Mouse (Mus musculus): ENCODE data around the gene Zmym3.
A peak's percentile ranks its signal among the peaks of the same experiment; 100 is the strongest.

Zmym3 gene

GRCm38 (mm10) chrX:101420700-101421095, at the start of gene Zmym3:
Gene Zmym3, minus strand, starts transcription at chrX:101420849.
- DNase-seq (ENCODE audit: low spot score in 2 of 2): no peak

DNA sequence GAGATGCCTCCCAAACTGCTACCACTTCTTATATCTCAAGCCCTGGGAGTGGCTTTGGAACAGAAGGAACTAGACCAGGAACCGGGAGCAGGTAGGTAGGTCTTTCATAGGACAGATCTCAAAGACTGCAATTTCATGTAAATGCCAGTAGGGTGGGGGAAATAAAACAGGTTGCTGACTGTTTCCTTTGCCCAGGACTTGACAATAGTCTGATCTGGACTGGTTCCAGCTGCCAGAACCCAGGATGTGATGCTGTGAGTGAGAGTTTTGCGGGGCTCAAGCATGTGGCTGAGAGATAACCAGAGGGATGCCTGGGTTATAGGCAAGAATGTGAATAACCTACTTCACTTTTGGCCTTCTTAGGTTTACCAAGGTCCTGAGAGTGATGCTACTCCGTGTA, 30.9 kb upstream of the Zmym3 start:
- DNase-seq (ENCODE audit: low spot score in 2 of 2): no peak

DNA sequence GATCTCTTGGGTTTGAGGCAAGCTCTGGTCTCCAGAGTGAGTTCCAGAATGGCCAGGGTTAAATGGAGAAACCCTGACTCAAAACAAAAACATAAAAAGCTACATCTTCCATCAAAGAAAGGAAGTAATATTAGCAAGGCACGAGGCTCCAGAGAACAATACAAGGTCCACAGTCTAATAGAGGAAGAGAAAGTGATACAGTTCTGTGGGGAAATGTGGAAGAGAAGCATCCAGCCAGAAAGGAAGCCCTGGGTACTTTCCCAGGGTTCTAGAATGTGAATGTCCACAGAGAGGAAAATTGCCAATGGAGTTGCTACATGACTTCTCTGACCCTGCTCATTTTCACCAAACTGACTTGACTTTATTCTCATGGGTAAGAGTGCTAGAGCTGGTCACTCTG, 30.5 kb upstream of the Zmym3 start:
- DNase-seq (ENCODE audit: low spot score in 2 of 2): no peak

DNA sequence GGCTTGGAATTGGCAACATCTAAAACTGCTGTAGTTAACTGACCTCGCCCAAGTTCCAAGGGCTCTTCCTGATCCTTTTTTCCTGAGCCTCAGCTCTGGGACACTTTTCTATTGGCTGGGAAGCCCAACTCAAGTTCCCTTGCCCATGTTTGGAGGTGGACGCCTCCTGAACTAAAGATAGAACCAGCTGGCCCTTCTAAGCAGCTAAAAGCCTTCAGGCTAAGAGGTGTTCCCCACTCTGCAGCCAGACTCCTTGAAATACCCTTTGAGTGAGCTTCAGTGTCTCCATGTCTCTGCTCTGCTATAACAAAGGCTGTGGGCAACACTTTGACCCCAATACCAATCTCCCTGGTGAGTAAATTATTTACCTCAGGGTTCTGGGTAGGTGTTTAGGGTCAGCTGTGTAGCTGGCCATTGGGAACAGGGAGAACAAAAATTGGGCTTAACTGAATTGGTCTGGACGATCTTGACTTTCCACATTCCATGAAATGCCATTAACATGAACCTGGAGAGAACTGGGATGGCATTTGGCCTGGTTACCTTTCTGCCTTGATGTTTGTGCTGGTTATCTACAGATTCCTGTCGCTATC, 28.3 kb upstream of the Zmym3 start, which contains the start of gene Itgb1bp2:
Gene Itgb1bp2, plus strand, starts transcription at position 203 of the 590 bp plus-strand sequence.
- no peak for DNase-seq (ENCODE audit: low spot score in 2 of 2)

DNA sequence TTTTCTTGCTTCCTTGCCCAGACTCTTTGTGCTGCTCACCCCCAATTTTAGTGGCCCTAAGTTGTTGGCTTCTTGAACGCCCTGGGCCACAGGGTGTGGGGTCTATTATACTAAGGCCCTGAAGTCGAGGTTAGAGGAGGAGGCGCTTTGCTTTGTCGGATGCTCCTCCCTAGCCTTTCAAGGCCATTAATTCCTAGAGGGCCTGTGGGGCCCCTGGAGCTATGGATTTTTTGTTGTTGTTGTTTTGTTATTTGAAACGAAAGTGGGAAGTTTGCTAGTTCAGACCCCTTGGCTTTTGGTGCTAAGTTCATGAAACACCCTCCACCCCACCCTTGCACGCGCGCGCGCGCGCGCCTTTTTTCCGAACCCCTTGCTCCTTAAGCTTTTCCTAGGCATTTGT, 9.3 kb upstream of the Zmym3 start:
- no peak for DNase-seq (ENCODE audit: low spot score in 2 of 2)

DNA sequence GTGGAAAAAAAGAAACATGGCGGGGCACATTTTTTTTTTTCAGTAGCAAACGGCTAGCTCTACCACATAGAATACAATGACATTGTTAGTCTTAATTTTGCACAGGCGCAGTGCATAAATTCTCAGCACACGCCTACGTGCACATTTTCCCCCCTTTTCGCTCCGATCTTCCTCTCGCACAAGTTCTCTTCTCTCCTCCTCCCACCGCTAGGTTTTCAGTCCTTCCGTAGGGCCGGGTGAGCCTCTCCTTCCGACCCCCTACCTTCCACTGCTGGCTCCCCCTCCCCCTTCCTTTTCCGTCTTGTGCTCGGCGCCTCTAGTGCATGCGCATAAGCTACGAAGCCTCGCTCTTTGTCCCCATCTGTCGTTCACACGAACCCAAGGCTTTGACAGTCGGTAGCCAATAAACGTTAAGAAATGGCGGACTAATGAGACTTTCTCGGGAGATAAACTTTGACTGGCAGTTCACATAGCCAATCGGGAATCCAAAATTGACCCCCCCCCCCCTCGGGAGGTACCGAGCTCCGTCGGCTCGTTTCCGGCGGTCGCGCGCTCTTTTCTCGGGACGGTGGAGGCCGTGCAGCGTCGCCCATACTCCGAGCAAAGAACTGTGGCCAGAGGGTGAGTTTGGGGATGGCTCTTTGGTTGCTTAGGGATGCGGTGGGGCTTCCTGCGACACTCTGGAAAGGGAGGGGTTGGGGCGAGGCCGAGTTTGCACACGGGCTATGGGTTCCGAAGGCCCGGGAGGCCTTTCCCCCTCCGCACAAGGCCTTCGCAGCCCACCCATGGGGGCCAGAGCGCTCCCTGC, 8.7 kb upstream of the Zmym3 start, which contains the start of gene Nono:
Gene Nono, plus strand, starts transcription at position 177 of the 808 bp plus-strand sequence.
- peak; percentile 79 to 88 for DNase-seq (ENCODE audit: low spot score in 2 of 2)

- DNase-seq (ENCODE audit: low spot score in 2 of 2): no peak
These were observed 8.1 kb upstream of the Zmym3 start for GRCm38 (mm10) chrX:101428785-101429141.

- no peak for DNase-seq (ENCODE audit: low spot score in 2 of 2)
These were observed 7.1 kb upstream of the Zmym3 start for GRCm38 (mm10) chrX:101427774-101428173.

DNA sequence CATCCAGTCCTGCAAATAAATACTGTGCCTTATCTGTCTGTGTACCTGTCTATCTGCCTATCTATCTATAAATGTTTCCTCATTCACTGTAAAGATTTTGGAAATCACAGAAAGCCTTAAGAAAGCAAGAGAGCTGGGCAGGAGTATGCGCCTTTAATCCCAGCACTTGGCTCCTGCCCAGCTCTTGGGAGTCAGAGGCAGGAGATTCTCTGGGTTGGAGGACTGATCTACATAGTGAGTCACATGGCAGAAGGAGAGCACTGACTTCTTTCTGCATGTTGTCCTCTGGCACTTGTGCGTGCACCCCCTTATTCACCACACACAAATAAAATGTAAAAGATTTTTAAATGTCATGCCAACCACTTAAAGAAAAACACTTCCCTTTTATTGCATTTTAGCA, 2.8 kb upstream of the Zmym3 start:
- no peak for DNase-seq (ENCODE audit: low spot score in 2 of 2)

GRCm38 (mm10) chrX:101419725-101420699, 637 bp downstream of the Zmym3 start:
- peak; percentile 83 to 84 for DNase-seq (ENCODE audit: low spot score in 2 of 2)

DNA sequence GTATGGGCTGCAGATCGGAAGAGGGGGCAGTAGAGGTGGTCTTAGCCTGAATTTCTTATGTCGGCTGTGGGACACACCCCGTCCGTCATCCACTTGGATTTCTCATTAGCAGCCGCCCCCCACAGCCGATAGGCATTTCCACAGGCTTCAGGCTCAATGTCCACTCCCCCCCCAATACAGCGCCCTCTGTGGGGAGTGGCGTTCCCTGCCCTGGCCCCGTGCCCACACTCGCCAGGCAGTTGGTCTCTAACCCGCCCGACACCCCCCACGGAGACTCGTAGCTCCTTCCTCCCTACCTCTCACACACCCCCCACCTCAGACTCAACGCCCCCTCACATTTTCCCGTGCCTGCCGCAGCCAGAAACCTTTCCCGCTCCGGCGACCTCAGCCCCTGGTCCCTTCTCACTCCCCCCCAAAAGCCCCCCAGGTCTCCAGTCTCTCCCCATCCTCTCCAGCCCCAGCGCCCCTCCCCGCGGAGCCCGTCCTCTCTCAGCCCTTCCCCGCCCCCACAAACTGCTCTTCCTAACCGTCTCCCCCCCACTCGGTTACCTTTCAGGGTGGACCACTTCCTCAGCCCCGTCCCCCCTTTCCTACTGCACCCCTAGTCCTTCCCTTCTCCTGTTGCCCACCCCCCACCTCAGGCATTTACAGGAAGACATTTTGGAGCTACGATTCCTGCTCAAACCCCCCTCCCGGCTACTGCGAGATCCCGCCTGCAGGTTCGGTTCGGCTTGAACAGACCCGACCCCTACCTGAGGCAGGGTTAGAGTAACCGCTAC, 1.5 kb downstream of the Zmym3 start:
- peak; percentile 53 to 60 for DNase-seq (ENCODE audit: low spot score in 2 of 2)

GRCm38 (mm10) chrX:101396459-101396858, 24.2 kb downstream of the Zmym3 start:
- DNase-seq (ENCODE audit: low spot score in 2 of 2): no peak

GRCm38 (mm10) chrX:101394341-101394740, 26.3 kb downstream of the Zmym3 start:
- DNase-seq (ENCODE audit: low spot score in 2 of 2): no peak

DNA sequence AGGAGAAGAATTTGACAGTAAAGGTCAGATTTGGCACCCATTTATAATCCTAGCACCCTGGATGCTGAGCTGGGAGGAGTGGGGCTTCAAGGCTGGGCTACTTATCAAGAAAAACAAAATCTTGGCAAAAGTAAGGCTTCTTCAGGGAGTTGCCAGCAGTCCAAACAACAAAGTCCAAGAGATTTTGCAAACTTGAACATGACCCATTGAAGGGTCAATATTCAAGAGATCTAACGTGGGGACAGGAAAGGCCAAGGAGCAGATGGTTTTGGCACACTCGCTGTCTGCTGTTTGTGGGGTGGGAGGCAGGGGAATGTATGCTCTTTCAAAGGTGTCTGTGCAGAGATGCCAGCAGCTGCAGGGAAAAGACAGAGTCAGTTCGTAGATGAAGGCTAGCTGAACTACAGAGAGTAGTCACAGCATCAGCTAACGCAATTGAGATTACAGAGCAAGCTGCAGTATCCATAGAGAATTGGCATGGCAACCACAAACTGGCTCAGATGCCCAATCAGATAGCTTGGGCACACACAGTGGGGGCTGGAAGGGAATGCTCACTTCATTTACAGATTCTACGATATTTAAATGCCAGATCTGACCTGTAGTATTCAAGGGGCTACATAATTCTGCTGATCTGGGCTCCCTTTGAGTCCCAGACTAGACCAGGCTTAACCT, 31.6 kb downstream of the Zmym3 start:
- peak in 1 of 2 experiments; percentile 13 for DNase-seq (ENCODE audit: low spot score in 2 of 2)

GRCm38 (mm10) chrX:101386222-101386621, 34.4 kb downstream of the Zmym3 start:
- no peak for DNase-seq (ENCODE audit: low spot score in 2 of 2)

- DNase-seq (ENCODE audit: low spot score in 2 of 2): no peak
These were observed 36.1 kb downstream of the Zmym3 start for GRCm38 (mm10) chrX:101384439-101385137.

- no peak for DNase-seq (ENCODE audit: low spot score in 2 of 2)
These were observed 37.2 kb downstream of the Zmym3 start for GRCm38 (mm10) chrX:101383455-101383854.

GRCm38 (mm10) chrX:101379744-101380143, 40.9 kb downstream of the Zmym3 start:
- no peak for DNase-seq (ENCODE audit: low spot score in 2 of 2)

DNA sequence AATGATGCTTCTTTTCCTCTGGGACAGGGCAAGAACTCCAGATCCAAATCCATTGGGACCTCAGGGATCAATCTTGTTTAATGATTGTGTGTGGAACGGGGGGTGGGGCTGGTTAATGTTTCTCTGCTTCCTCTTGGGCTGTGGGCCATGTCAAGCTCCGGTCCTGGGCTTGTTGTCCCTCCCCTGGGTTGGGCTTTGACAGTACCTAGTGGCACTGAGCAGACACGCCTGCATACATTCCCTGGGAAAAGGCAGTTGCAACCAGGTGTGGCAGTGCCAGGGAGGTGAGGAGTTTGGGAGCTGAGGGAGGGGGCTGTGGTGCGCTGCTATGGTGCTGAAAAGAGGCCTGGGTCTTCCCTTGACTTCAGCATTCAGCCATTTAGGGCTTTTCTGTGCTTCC, 43.6 kb downstream of the Zmym3 start:
- DNase-seq (ENCODE audit: low spot score in 2 of 2): no peak

All from frontal cortex, postnatal 10 days (tissue).